Mouse (Mus musculus): ENCODE results near the gene Ly86. TPM values are rescaled to one million over a fixed set of nuclear protein-coding genes. Genes with fewer than 3 reads are reported as not detected.

Gene Ly86
- polyA plus RNA-seq, 1 experiment from 2014 or later = 2.5 TPM

DNA sequence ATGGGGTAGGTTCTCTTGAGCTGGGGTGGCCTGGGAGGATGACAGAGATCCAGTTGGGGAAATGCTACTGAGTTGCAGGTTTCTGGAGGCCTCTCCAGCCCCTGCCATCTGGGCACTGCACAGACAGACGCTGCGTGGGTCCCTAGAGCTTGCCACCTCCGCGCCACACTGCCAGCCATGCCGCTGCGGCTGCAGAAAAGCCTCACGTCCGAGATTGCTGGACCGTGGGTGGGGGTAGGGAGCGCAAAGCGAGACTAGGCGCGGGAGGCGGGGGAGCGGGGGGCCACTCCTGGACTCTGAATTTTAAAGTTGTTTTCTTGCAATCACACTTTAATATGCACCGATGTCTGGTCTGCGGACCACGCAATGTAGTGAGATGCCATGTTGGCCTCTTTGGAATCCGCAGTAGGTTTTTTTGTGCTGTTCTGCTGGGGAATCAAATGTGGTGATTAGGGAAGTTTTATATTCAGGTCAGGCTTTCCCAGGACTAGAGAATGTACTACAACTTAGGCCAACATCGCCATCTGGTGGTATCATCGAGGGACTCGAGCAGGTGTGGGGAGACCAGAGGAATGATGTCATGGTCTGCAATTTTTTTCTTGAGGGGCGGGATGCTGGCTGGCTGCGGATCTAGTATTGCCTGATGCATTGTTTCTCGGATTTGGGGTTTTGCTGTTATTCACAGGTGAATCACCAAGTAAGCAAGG lies 32.6 kb upstream of the Ly86 start:
- peak overlapping the region; percentile 69 for H3K9ac ChIP-seq (ENCODE audit: low read depth, low read length)
- H3K4me3 ChIP-seq (ENCODE audit: low read depth, low read length) = peak overlapping the region; percentile 45
- no peak overlapping the region for H3K27ac ChIP-seq (ENCODE audit: low read depth, low read length)
- H3K9me3 ChIP-seq (replicated peaks; ENCODE audit: control insufficient read depth, low read length) = no peaks in the 10 kb centered on the region
- no peaks in the 10 kb centered on the region for H3K36me3 ChIP-seq (ENCODE audit: control insufficient read depth, insufficient read depth, low read length)
- peaks cover 8% of the 10 kb centered on the region for H3K27me3 ChIP-seq (ENCODE audit: control insufficient read depth, insufficient read depth, low read length)
- H3K4me1 ChIP-seq (ENCODE audit: control insufficient read depth, insufficient read depth, low read length) = peaks cover 8% of the 10 kb centered on the region; the same call in 1 of the 2 replicates
- peak; percentile 83 for ATAC-seq (replicated peaks; ENCODE audit: insufficient number of reproducible peaks, low FRiP score, low TSS enrichment)
- peak overlapping the region; percentile 87 for H3K4me2 ChIP-seq
- WGBS (ENCODE audit: insufficient replicate concordance) = 3% methylated on average over 25 of the region's 25 CpGs

DNA sequence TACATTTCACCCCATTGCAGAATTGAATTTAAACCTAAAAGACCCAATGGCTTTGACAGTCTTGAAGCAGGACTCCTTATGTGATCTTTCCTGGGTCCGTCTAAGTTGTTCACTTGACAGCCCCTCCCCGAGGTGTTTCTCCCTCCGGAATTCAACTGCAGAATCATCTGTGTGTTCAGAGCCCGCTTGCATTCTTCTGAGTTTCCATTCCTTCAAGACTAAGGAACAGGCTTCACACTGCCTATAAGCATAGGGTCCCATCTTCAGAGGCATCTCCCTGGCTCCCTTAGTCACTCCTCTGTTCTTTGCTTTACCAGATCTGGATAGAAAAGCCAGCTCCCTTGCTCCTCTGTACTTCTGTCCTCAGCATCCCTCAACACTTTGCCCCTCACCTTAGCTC lies 32.1 kb upstream of the Ly86 start:
- 25% methylated on average over 4 of the region's 4 CpGs for WGBS (ENCODE audit: insufficient replicate concordance)
- no peak overlapping the region; the same call in 1 of the 2 replicates for H3K4me2 ChIP-seq

DNA sequence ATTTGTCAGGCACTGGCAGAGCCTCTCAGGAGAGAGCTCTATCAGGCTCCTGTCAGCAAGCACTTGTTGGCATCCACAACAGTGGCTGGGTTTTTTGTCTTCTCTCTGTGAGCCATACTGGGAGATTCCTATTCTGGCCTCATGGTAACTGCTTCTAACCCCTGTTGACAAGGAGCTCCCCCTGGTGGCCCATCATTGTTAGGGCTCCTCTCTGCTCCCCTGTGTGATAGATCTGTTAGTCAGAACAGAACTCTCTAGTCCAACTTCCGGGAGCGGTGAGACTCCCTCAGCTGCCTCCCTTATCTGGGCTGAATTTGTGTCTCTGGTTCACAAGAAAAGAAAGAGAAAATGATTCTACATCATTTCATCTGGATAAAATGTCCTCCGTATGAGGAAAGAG lies 19.5 kb upstream of the Ly86 start:
- Histone ChIP-seq H3K4me1 (ENCODE audit: control insufficient read depth, insufficient read depth, low read length) (no peaks in the 10 kb centered on the region), H3K36me3 (ENCODE audit: control insufficient read depth, insufficient read depth, low read length) (no peaks in the 10 kb centered on the region), H3K9ac (ENCODE audit: low read depth, low read length) (no peak overlapping the region), H3K4me2 (no peak overlapping the region), H3K9me3 (replicated peaks; ENCODE audit: control insufficient read depth, low read length) (no peaks in the 10 kb centered on the region), H3K27me3 (ENCODE audit: control insufficient read depth, insufficient read depth, low read length) (no peaks in the 10 kb centered on the region), H3K4me3 (ENCODE audit: low read depth, low read length) (no peak overlapping the region), H3K27ac (ENCODE audit: low read depth, low read length) (no peak overlapping the region)
- WGBS (ENCODE audit: insufficient replicate concordance) = 89% methylated on average over 3 of the region's 3 CpGs
- no peak for ATAC-seq (replicated peaks; ENCODE audit: insufficient number of reproducible peaks, low FRiP score, low TSS enrichment)

More for the DNA sequence above, 32.1 kb upstream of the Ly86 start:
- H3K4me3 ChIP-seq (ENCODE audit: low read depth, low read length) = no peak overlapping the region
- no peak for ATAC-seq (replicated peaks; ENCODE audit: insufficient number of reproducible peaks, low FRiP score, low TSS enrichment)
- H3K4me1 ChIP-seq (ENCODE audit: control insufficient read depth, insufficient read depth, low read length) = peaks cover 8% of the 10 kb centered on the region; the same call in 1 of the 2 replicates
- H3K27ac ChIP-seq (ENCODE audit: low read depth, low read length) = no peak overlapping the region
- no peaks in the 10 kb centered on the region for H3K36me3 ChIP-seq (ENCODE audit: control insufficient read depth, insufficient read depth, low read length)
- no peak overlapping the region for H3K9ac ChIP-seq (ENCODE audit: low read depth, low read length)
- H3K27me3 ChIP-seq (ENCODE audit: control insufficient read depth, insufficient read depth, low read length) = peaks cover 8% of the 10 kb centered on the region
- H3K9me3 ChIP-seq (replicated peaks; ENCODE audit: control insufficient read depth, low read length) = no peaks in the 10 kb centered on the region

DNA sequence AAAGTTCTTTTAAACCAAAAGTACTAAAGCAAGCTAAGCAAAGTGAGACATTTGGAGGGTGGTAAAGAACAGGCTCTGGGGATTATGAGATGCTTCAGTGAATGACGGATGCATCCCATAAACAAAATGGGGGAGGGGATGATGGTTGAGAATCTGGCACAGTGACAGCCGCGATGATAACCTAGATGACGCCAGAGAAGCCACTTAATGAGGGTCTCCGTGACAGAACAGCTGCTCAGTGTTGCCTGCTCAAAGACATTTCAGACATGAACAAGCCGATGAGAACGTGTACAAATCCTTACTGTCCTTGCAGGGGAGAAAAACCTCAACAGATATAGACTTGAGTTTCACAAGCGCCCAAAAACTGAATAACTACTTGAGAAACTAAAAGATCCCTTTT lies 15.3 kb upstream of the Ly86 start:
- Histone ChIP-seq H3K27me3 (ENCODE audit: control insufficient read depth, insufficient read depth, low read length) (no peaks in the 10 kb centered on the region), H3K9ac (ENCODE audit: low read depth, low read length) (no peak overlapping the region), H3K36me3 (ENCODE audit: control insufficient read depth, insufficient read depth, low read length) (no peaks in the 10 kb centered on the region), H3K4me2 (no peak overlapping the region), H3K4me1 (ENCODE audit: control insufficient read depth, insufficient read depth, low read length) (no peaks in the 10 kb centered on the region), H3K9me3 (replicated peaks; ENCODE audit: control insufficient read depth, low read length) (no peaks in the 10 kb centered on the region), H3K27ac (ENCODE audit: low read depth, low read length) (no peak overlapping the region), H3K4me3 (ENCODE audit: low read depth, low read length) (no peak overlapping the region)
- no peak for ATAC-seq (replicated peaks; ENCODE audit: insufficient number of reproducible peaks, low FRiP score, low TSS enrichment)
- WGBS (ENCODE audit: insufficient replicate concordance) = 60% methylated on average over 8 of the region's 8 CpGs

DNA sequence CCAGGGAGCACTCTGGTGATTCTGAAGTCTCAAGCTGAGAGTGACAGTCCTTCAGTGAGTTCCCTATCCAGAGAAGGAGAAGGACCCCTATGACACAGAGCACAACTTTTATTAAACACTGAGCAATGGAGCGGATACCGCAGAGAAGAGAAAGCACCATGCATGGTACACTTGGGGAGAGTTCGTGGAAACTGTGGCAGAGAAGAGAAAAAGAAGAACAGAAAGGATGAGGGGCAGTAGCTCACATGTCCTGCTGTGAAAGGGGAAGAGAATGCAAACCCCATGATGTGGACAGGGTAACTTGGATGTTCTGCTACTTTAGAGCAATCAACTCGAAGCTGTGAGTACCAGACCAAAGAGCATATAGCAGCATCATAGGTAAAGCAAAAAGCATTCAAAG lies 14.0 kb upstream of the Ly86 start:
- Histone ChIP-seq H3K4me3 (ENCODE audit: low read depth, low read length) (no peak overlapping the region), H3K9me3 (replicated peaks; ENCODE audit: control insufficient read depth, low read length) (no peaks in the 10 kb centered on the region), H3K27me3 (ENCODE audit: control insufficient read depth, insufficient read depth, low read length) (no peaks in the 10 kb centered on the region), H3K9ac (ENCODE audit: low read depth, low read length) (no peak overlapping the region), H3K4me2 (no peak overlapping the region), H3K4me1 (ENCODE audit: control insufficient read depth, insufficient read depth, low read length) (no peaks in the 10 kb centered on the region), H3K36me3 (ENCODE audit: control insufficient read depth, insufficient read depth, low read length) (no peaks in the 10 kb centered on the region), H3K27ac (ENCODE audit: low read depth, low read length) (no peak overlapping the region)
- ATAC-seq (replicated peaks; ENCODE audit: insufficient number of reproducible peaks, low FRiP score, low TSS enrichment) = no peak
- WGBS (ENCODE audit: insufficient replicate concordance) = 82% methylated on average over 4 of the region's 4 CpGs

DNA sequence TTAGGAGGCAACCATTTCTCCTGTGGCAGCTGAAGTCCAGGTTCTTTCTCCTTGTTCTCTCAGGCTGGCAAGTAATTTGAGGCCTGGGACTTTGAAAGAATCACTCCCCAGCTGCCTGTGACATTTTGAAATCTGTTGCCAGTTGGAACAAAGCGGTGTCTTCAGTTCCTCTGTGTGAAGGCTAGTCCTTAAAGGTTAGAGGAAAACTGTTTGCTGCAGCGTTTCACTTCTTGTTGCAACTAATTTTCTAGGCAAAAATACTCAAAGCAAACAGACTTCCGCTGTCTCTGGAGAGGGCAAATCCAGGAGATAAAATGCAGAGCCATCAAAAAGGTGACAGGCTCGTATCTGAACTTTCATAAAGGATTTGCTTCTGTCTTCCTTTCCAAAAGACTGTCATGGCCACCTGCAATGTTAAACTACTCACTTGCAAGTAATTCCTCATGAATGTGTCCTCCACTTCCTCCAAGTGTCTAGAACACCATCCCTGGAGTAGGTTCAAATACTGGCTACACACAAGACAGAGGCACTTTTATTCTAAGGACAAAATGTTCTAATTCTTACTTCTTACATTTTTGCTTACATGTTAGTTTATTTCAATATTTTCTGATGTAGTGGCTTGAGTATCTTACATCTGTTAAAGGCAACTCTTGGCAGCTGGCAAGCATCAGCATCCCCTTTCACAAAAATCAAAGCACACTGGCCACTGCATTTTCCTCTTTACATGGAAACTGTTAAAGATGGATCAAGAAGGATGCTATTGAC lies 12.0 kb upstream of the Ly86 start:
- 76% methylated on average over 4 of the region's 4 CpGs for WGBS (ENCODE audit: insufficient replicate concordance)
- ATAC-seq (replicated peaks; ENCODE audit: insufficient number of reproducible peaks, low FRiP score, low TSS enrichment) = no peak
- H3K4me2 ChIP-seq = no peak overlapping the region

DNA sequence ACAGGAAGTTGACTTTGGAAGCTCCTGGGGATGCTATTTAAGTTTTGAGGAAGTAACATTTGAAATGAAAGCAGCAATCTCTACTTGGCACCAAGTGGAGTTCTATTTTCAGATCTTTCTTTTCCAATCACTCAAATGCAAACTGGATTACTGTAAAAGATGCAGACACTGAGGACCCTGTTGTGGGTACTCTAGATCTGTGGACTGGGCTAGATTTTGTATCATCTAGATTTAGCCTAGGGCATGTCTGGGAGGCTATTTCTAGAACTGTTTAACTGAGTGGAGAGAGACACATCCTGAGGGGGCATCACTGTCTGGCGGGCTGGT lies 11.5 kb upstream of the Ly86 start:
- no peak overlapping the region for H3K4me3 ChIP-seq (ENCODE audit: low read depth, low read length)
- WGBS (ENCODE audit: insufficient replicate concordance) = 59% methylated on average over 1 of the region's 1 CpGs
- no peaks in the 10 kb centered on the region for H3K36me3 ChIP-seq (ENCODE audit: control insufficient read depth, insufficient read depth, low read length)
- no peaks in the 10 kb centered on the region for H3K9me3 ChIP-seq (replicated peaks; ENCODE audit: control insufficient read depth, low read length)
- no peaks in the 10 kb centered on the region for H3K27me3 ChIP-seq (ENCODE audit: control insufficient read depth, insufficient read depth, low read length)
- no peak for ATAC-seq (replicated peaks; ENCODE audit: insufficient number of reproducible peaks, low FRiP score, low TSS enrichment)
- no peak overlapping the region for H3K4me2 ChIP-seq
- no peaks in the 10 kb centered on the region for H3K4me1 ChIP-seq (ENCODE audit: control insufficient read depth, insufficient read depth, low read length)
- H3K9ac ChIP-seq (ENCODE audit: low read depth, low read length) = no peak overlapping the region
- no peak overlapping the region for H3K27ac ChIP-seq (ENCODE audit: low read depth, low read length)

More for the DNA sequence above, 12.0 kb upstream of the Ly86 start:
- H3K27me3 ChIP-seq (ENCODE audit: control insufficient read depth, insufficient read depth, low read length) = no peaks in the 10 kb centered on the region
- no peaks in the 10 kb centered on the region for H3K36me3 ChIP-seq (ENCODE audit: control insufficient read depth, insufficient read depth, low read length)
- H3K27ac ChIP-seq (ENCODE audit: low read depth, low read length) = no peak overlapping the region
- H3K4me1 ChIP-seq (ENCODE audit: control insufficient read depth, insufficient read depth, low read length) = no peaks in the 10 kb centered on the region
- H3K9ac ChIP-seq (ENCODE audit: low read depth, low read length) = no peak overlapping the region
- H3K4me3 ChIP-seq (ENCODE audit: low read depth, low read length) = no peak overlapping the region
- H3K9me3 ChIP-seq (replicated peaks; ENCODE audit: control insufficient read depth, low read length) = no peaks in the 10 kb centered on the region

DNA sequence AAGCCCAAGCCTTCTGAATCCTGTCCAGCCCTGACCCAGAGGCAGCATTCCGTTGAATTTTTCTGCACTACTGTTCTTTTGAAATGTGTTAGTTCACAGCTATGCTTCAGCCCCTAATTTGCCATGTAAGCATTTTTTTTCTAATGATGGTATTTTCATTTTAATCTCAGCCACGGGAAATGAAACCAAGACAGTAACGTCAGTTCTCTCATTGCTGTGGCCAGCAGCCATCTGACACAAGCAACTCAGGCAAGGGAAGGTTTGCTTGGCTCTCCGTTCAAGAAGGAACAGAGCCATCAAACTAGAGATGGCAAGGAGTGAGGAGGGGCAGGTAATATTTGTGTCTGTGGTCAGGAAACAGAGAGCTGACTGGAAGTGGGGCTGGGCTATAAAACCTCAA lies 7.7 kb upstream of the Ly86 start:
- H3K27ac ChIP-seq (ENCODE audit: low read depth, low read length) = no peak overlapping the region
- no peak overlapping the region for H3K4me3 ChIP-seq (ENCODE audit: low read depth, low read length)
- no peaks in the 10 kb centered on the region for H3K36me3 ChIP-seq (ENCODE audit: control insufficient read depth, insufficient read depth, low read length)
- H3K4me2 ChIP-seq = no peak overlapping the region
- 80% methylated on average over 4 of the region's 4 CpGs for WGBS (ENCODE audit: insufficient replicate concordance)
- no peak overlapping the region for H3K9ac ChIP-seq (ENCODE audit: low read depth, low read length)
- H3K4me1 ChIP-seq (ENCODE audit: control insufficient read depth, insufficient read depth, low read length) = no peaks in the 10 kb centered on the region
- ATAC-seq (replicated peaks; ENCODE audit: insufficient number of reproducible peaks, low FRiP score, low TSS enrichment) = no peak
- no peaks in the 10 kb centered on the region for H3K9me3 ChIP-seq (replicated peaks; ENCODE audit: control insufficient read depth, low read length)
- H3K27me3 ChIP-seq (ENCODE audit: control insufficient read depth, insufficient read depth, low read length) = no peaks in the 10 kb centered on the region

DNA sequence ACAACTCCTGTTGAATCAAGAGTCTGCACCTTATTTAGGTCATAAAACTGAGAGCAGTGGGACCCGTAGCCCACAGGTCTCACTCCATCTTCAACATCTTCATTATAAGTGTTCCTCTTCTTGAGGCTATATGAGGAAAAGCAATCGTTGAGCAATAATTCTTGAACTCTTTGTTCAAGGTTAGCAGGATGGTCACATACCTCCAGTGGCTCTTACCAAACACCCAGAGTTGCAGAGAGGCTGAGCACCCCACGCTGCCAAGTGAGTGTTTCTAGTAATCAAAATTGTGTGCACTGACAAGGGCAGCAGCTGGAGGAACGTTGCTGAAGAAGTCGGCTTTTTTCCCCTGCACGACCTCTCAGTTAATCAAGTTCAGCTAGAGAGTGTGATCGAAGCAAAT lies 7.1 kb upstream of the Ly86 start:
- no peak for ATAC-seq (replicated peaks; ENCODE audit: insufficient number of reproducible peaks, low FRiP score, low TSS enrichment)

More for the DNA sequence above, 7.1 kb upstream of the Ly86 start:
- Histone ChIP-seq H3K9ac (ENCODE audit: low read depth, low read length) (no peak overlapping the region), H3K36me3 (ENCODE audit: control insufficient read depth, insufficient read depth, low read length) (no peaks in the 10 kb centered on the region), H3K4me1 (ENCODE audit: control insufficient read depth, insufficient read depth, low read length) (no peaks in the 10 kb centered on the region), H3K9me3 (replicated peaks; ENCODE audit: control insufficient read depth, low read length) (no peaks in the 10 kb centered on the region), H3K4me2 (no peak overlapping the region), H3K4me3 (ENCODE audit: low read depth, low read length) (no peak overlapping the region), H3K27ac (ENCODE audit: low read depth, low read length) (no peak overlapping the region), H3K27me3 (ENCODE audit: control insufficient read depth, insufficient read depth, low read length) (no peaks in the 10 kb centered on the region)
- 68% methylated on average over 7 of the region's 7 CpGs for WGBS (ENCODE audit: insufficient replicate concordance)

Measured in heart, embryonic 11.5 days (tissue).